Mouse (Mus musculus): Measurements from ENCODE around the gene Cldn13.
"Not testable (repeated sequence)": the region's sequence is repeated elsewhere in the genome, so short reads cannot be mapped to it uniquely, and the experiment has no call there.

Cldn13 gene

GRCm38 (mm10) chr5:134933686-134934085, 18.4 kb upstream of the Cldn13 start:
- not testable (repeated sequence) for DNase-seq (ENCODE audit: low spot score in 2 of 2)

- DNase-seq (ENCODE audit: low spot score in 2 of 2) = no peak
Observed at GRCm38 (mm10) chr5:134933281-134933680, 18.0 kb upstream of the Cldn13 start.

- DNase-seq (ENCODE audit: low spot score in 2 of 2) = peak; percentile 7 to 25
Observed at GRCm38 (mm10) chr5:134932903-134933276, 17.6 kb upstream of the Cldn13 start.

- peak; percentile 52 to 65 for DNase-seq (ENCODE audit: low spot score in 2 of 2)
Observed at GRCm38 (mm10) chr5:134932179-134932902, 17.0 kb upstream of the Cldn13 start, which contains the start of gene Mettl27. Gene Mettl27, plus strand, starts transcription at chr5:134932368.

GRCm38 (mm10) chr5:134929988-134930387, 14.7 kb upstream of the Cldn13 start:
- DNase-seq (ENCODE audit: low spot score in 2 of 2) = no peak

GRCm38 (mm10) chr5:134926726-134927125, 11.4 kb upstream of the Cldn13 start:
- DNase-seq (ENCODE audit: low spot score in 2 of 2) = no peak

- DNase-seq (ENCODE audit: low spot score in 2 of 2) = no peak
Observed at GRCm38 (mm10) chr5:134923141-134923540, 7.8 kb upstream of the Cldn13 start.

- no peak for DNase-seq (ENCODE audit: low spot score in 2 of 2)
Observed at GRCm38 (mm10) chr5:134921106-134921505, 5.8 kb upstream of the Cldn13 start.

- DNase-seq (ENCODE audit: low spot score in 2 of 2) = no peak
Observed at GRCm38 (mm10) chr5:134920106-134920687, 4.9 kb upstream of the Cldn13 start.

GRCm38 (mm10) chr5:134919097-134919496, 3.8 kb upstream of the Cldn13 start:
- no peak for DNase-seq (ENCODE audit: low spot score in 2 of 2)

GRCm38 (mm10) chr5:134918071-134918832, 2.9 kb upstream of the Cldn13 start:
- DNase-seq (ENCODE audit: low spot score in 2 of 2) = no peak

- DNase-seq (ENCODE audit: low spot score in 2 of 2) = no peak
Observed at GRCm38 (mm10) chr5:134914510-134914909, 816 bp downstream of the Cldn13 start.

GRCm38 (mm10) chr5:134913753-134914152, 1.6 kb downstream of the Cldn13 start:
- DNase-seq (ENCODE audit: low spot score in 2 of 2) = no peak

- DNase-seq (ENCODE audit: low spot score in 2 of 2) = no peak
Observed at GRCm38 (mm10) chr5:134913352-134913751, 2.0 kb downstream of the Cldn13 start.

GRCm38 (mm10) chr5:134911901-134912300, 3.4 kb downstream of the Cldn13 start:
- DNase-seq (ENCODE audit: low spot score in 2 of 2) = no peak

- DNase-seq (ENCODE audit: low spot score in 2 of 2) = peak; percentile 95 to 97
Observed at GRCm38 (mm10) chr5:134907135-134907534, 8.2 kb downstream of the Cldn13 start.

GRCm38 (mm10) chr5:134906633-134907032, 8.7 kb downstream of the Cldn13 start, which contains the start of gene Tmem270:
Gene Tmem270, minus strand, starts transcription at chr5:134906733.
- no peak for DNase-seq (ENCODE audit: low spot score in 2 of 2)

GRCm38 (mm10) chr5:134901644-134902027, 13.7 kb downstream of the Cldn13 start:
- no peak for DNase-seq (ENCODE audit: low spot score in 2 of 2)

- peak in 1 of 2 experiments; percentile 10 for DNase-seq (ENCODE audit: low spot score in 2 of 2)
Observed at GRCm38 (mm10) chr5:134901012-134901643, 14.2 kb downstream of the Cldn13 start.

- no peak for DNase-seq (ENCODE audit: low spot score in 2 of 2)
Observed at GRCm38 (mm10) chr5:134897596-134897995, 17.7 kb downstream of the Cldn13 start.

- no peak for DNase-seq (ENCODE audit: low spot score in 2 of 2)
Observed at GRCm38 (mm10) chr5:134896965-134897364, 18.4 kb downstream of the Cldn13 start.

- DNase-seq (ENCODE audit: low spot score in 2 of 2) = no peak
Observed at GRCm38 (mm10) chr5:134895291-134895690, 20.0 kb downstream of the Cldn13 start.
